Mouse (Mus musculus) forebrain, embryonic 13.5 days (tissue): ENCODE measurements around the gene Eif3g. TPM values are rescaled to one million over a fixed set of nuclear protein-coding genes. Genes with fewer than 3 reads are reported as not detected.

Source experiments
- ATAC-seq: fragments of 200-750 bp; cut with Nextera tagmentation; 2 replicates; pipeline ENCODE4 v1.8.0; 2017
- H3K27ac ChIP-seq: fragments of 300-500 bp; sonication (generic); 2 replicates; pipeline ENCODE4 v1.5.1; 2015; ENCODE audit warnings: inconsistent platforms, mild to moderate bottlenecking, moderate library complexity
- H3K27me3 ChIP-seq: fragments of 300-500 bp; sonication (generic); 2 replicates; pipeline ENCODE4 v1.6.1; 2015; ENCODE audit warnings: mild to moderate bottlenecking, inconsistent platforms
- H3K36me3 ChIP-seq: fragments of 300-500 bp; sonication (generic); 2 replicates; pipeline ENCODE4 v1.6.1; 2015; ENCODE audit warnings: mild to moderate bottlenecking, inconsistent platforms; ENCODE audit not compliant: poor library complexity, severe bottlenecking
- H3K4me1 ChIP-seq: fragments of 300-500 bp; sonication (generic); 2 replicates; pipeline ENCODE4 v1.6.1; 2015; ENCODE audit warnings: inconsistent platforms
- H3K4me2 ChIP-seq: fragments of 300-500 bp; sonication (generic); 2 replicates; pipeline ENCODE4 v1.6.1; 2015; ENCODE audit warnings: inconsistent platforms, mild to moderate bottlenecking, moderate library complexity
- H3K4me3 ChIP-seq: fragments of 300-500 bp; sonication (generic); 2 replicates; pipeline ENCODE4 v1.5.1; 2015; ENCODE audit warnings: mild to moderate bottlenecking, inconsistent platforms
- H3K9ac ChIP-seq: fragments of 300-500 bp; sonication (generic); 2 replicates; pipeline ENCODE4 v1.6.1; 2015; ENCODE audit warnings: mild to moderate bottlenecking, inconsistent platforms
- H3K9me3 ChIP-seq: fragments of 300-500 bp; sonication (generic); replicated peaks from 2 replicates; pipeline ENCODE4 v1.6.1; 2016; ENCODE audit warnings: inconsistent platforms
- WGBS: fragments of 180-500 bp; shearing (Covaris S2); methylation state at CpG from one replicate; pipeline ENCODE4 v1.1.7; 2015; 5-methylcytosine and 5-hydroxymethylcytosine counted together
- polyA plus RNA-seq: library from polyadenylated mRNA; unstranded; fragments of >200 nt; fragmentation: Nextera tagmentation; extraction: Ambion mirVana; gene quantifications from 2 replicates; pipeline ENCODE4 v1.2.1, GENCODE M21; 2015

Eif3g gene
- polyA plus RNA-seq, 1 experiment from 2014 or later, result 332 TPM

- WGBS, result 97% methylated on average over 9 of the region's 9 CpGs
- H3K4me2 ChIP-seq, result no peak overlapping the region
- no peak for ATAC-seq
Observed at GRCm38 (mm10) chr9:20895382-20895781, 3.0 kb downstream of the Eif3g start.

DNA sequence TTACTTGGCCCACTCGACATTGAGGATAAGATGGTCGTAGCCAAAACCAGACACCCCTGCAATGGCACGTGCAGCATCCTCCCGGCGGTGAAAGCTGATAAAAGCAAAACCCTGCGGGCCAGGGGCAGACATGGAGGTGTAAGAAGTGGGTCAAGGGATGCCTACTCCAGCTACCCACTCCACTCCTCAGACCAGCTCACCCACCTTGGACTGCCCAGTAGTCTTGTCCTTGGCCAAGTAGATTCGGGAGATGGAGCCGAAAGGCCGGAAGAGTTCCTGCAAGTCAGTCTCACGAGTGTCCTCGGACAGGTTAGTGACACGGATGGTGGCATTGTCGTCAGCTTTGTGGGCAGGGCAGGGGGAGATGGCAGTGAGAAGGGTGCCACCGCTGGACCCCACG, 3.8 kb downstream of the Eif3g start:
- H3K4me2 ChIP-seq, result no peak overlapping the region
- H3K36me3 ChIP-seq, result peaks cover 75% of the 10 kb centered on the region
- H3K4me1 ChIP-seq, result peaks cover 16% of the 10 kb centered on the region
- H3K9ac ChIP-seq, result no peak overlapping the region
- 92% methylated on average over 15 of the region's 15 CpGs for WGBS
- no peaks in the 10 kb centered on the region for H3K27me3 ChIP-seq
- no peaks in the 10 kb centered on the region for H3K9me3 ChIP-seq
- no peak overlapping the region for H3K27ac ChIP-seq
- H3K4me3 ChIP-seq, result no peak overlapping the region
- no peak for ATAC-seq

More at GRCm38 (mm10) chr9:20895382-20895781, 3.0 kb downstream of the Eif3g start:
- peaks cover 68% of the 10 kb centered on the region for H3K36me3 ChIP-seq
- no peaks in the 10 kb centered on the region for H3K27me3 ChIP-seq
- no peak overlapping the region for H3K27ac ChIP-seq
- H3K4me1 ChIP-seq, result peaks cover 15% of the 10 kb centered on the region
- H3K9me3 ChIP-seq, result no peaks in the 10 kb centered on the region
- H3K4me3 ChIP-seq, result no peak overlapping the region
- H3K9ac ChIP-seq, result no peak overlapping the region

- Histone ChIP-seq H3K27me3 (no peaks in the 10 kb centered on the region), H3K4me1 (peaks cover 25% of the 10 kb centered on the region), H3K9me3 (no peaks in the 10 kb centered on the region), H3K4me2 (no peak overlapping the region), H3K9ac (no peak overlapping the region), H3K36me3 (peaks cover 79% of the 10 kb centered on the region), H3K27ac (no peak overlapping the region), H3K4me3 (no peak overlapping the region)
- ATAC-seq, result no peak
- 88% methylated on average over 13 of the region's 13 CpGs for WGBS
Observed at GRCm38 (mm10) chr9:20893590-20894343, 4.7 kb downstream of the Eif3g start.

DNA sequence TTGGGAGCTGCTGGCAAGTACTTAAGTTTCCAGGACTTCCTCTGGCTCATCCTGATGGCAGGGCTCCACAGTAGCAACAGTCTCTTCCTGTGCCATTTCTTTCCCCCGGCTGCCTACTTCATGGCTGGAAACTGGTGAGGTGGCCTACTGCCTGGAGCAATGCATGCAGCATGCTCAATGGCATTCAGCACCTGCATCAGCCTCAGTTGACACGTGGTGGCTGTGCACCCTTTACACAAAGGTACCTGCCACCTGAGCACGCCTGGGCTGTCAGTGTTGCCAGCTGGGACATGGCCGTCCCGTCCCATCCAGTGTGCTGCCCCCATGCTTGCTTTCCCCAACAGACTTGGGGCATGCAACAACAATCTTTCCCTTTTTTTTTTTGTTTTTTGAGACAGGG, 5.4 kb downstream of the Eif3g start:
- Histone ChIP-seq H3K4me3 (no peak overlapping the region), H3K4me1 (peaks cover 28% of the 10 kb centered on the region), H3K9me3 (no peaks in the 10 kb centered on the region), H3K9ac (no peak overlapping the region), H3K27ac (no peak overlapping the region), H3K4me2 (no peak overlapping the region), H3K36me3 (peaks cover 79% of the 10 kb centered on the region), H3K27me3 (no peaks in the 10 kb centered on the region)
- no peak for ATAC-seq
- WGBS, result 67% methylated on average over 5 of the region's 5 CpGs

- Histone ChIP-seq H3K27ac (no peak overlapping the region), H3K36me3 (peaks cover 79% of the 10 kb centered on the region), H3K4me3 (no peak overlapping the region), H3K9me3 (no peaks in the 10 kb centered on the region), H3K4me1 (peaks cover 21% of the 10 kb centered on the region), H3K27me3 (no peaks in the 10 kb centered on the region), H3K9ac (no peak overlapping the region), H3K4me2 (no peak overlapping the region)
- ATAC-seq, result no peak
- 75% methylated on average over 5 of the region's 5 CpGs for WGBS
Observed at GRCm38 (mm10) chr9:20892104-20892653, 6.2 kb downstream of the Eif3g start.

GRCm38 (mm10) chr9:20891339-20892103, 6.9 kb downstream of the Eif3g start:
- H3K27me3 ChIP-seq, result no peaks in the 10 kb centered on the region
- no peaks in the 10 kb centered on the region for H3K9me3 ChIP-seq
- no peak overlapping the region for H3K9ac ChIP-seq
- WGBS, result 84% methylated on average over 26 of the region's 26 CpGs
- no peak overlapping the region for H3K4me3 ChIP-seq
- peaks cover 17% of the 10 kb centered on the region for H3K4me1 ChIP-seq
- no peak overlapping the region for H3K27ac ChIP-seq
- H3K36me3 ChIP-seq, result peaks cover 73% of the 10 kb centered on the region
- H3K4me2 ChIP-seq, result no peak overlapping the region
- ATAC-seq, result no peak

DNA sequence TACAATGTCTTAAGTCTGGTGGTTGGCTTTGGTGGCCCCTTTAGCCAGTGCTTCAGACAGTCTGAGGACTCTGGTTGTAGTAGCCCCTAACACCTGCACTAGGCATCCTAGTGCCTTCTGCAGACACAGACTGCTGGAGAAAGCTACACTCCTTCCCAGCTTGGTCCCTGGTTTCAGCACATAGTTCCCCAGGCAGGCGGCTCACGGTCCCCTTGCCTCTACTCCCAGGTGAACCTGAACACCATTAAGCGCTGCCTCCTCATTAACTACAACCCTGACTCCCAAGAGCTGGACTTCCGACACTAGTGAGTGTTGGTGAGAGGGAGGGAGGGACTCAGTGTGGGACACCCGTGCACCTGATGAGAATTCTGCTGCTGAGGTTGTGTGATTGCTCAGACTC, 8.0 kb downstream of the Eif3g start:
- peaks cover 17% of the 10 kb centered on the region for H3K4me1 ChIP-seq
- H3K27ac ChIP-seq, result no peak overlapping the region
- ATAC-seq, result no peak
- H3K27me3 ChIP-seq, result no peaks in the 10 kb centered on the region
- no peak overlapping the region for H3K9ac ChIP-seq
- H3K9me3 ChIP-seq, result no peaks in the 10 kb centered on the region
- H3K36me3 ChIP-seq, result peaks cover 62% of the 10 kb centered on the region
- no peak overlapping the region for H3K4me3 ChIP-seq
- no peak overlapping the region for H3K4me2 ChIP-seq
- WGBS, result 92% methylated on average over 5 of the region's 5 CpGs

GRCm38 (mm10) chr9:20889185-20890141, 9.0 kb downstream of the Eif3g start:
- Histone ChIP-seq H3K27ac (no peak overlapping the region), H3K36me3 (peaks cover 52% of the 10 kb centered on the region), H3K9me3 (no peaks in the 10 kb centered on the region), H3K4me3 (peak overlapping the region; percentile 95), H3K9ac (no peak overlapping the region; the same call in 1 of the 2 replicates), H3K4me2 (peak overlapping the region; percentile 94), H3K4me1 (peaks cover 17% of the 10 kb centered on the region), H3K27me3 (no peaks in the 10 kb centered on the region)
- WGBS, result 85% methylated on average over 29 of the region's 29 CpGs
- no peak for ATAC-seq

DNA sequence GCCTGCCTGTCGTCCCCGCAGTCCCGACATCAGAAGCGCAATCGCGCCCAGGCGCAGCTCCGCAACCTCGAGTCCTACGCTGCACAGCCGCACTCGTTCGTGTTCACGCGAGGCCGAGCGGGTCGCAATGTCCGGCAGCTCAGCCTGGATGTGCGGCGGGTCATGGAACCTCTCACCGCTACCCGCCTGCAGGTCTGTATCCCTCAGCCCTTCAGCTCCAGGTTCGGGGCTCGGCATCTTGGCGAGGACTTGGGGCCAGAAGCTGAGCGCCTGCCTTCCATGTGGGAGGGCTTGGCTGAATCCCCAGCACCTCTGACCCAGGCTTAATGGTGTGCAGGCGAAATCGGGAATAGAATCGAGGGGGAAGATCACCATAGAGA, 10.0 kb downstream of the Eif3g start:
- under 1% methylated on average over 30 of the region's 30 CpGs for WGBS
- Histone ChIP-seq H3K27me3 (no peaks in the 10 kb centered on the region), H3K4me2 (peak overlapping the region; percentile 94), H3K4me3 (peak overlapping the region; percentile 95), H3K36me3 (peaks cover 41% of the 10 kb centered on the region), H3K9ac (peak overlapping the region; percentile 85), H3K27ac (peak overlapping the region; percentile 82), H3K4me1 (peaks cover 17% of the 10 kb centered on the region), H3K9me3 (no peaks in the 10 kb centered on the region)
- ATAC-seq, result no peak; the same call in 1 of the 2 replicates

- H3K27ac ChIP-seq, result peak within 1 kb of the TSS; percentile 82
- H3K9ac ChIP-seq, result peak within 1 kb of the TSS; percentile 85
- no peaks in the 10 kb centered on the region for H3K9me3 ChIP-seq
- WGBS, result under 1% methylated on average over 43 of the region's 43 CpGs
- peak; percentile 98 for ATAC-seq
- H3K36me3 ChIP-seq, result peaks cover 36% of the 10 kb centered on the region
- peak within 1 kb of the TSS; percentile 95 for H3K4me3 ChIP-seq
- H3K27me3 ChIP-seq, result no peaks in the 10 kb centered on the region
- peak within 1 kb of the TSS; percentile 94 for H3K4me2 ChIP-seq
- H3K4me1 ChIP-seq, result peaks cover 17% of the 10 kb centered on the region
Observed at GRCm38 (mm10) chr9:20887704-20888385, 10.6 kb downstream of the Eif3g start, which contains the start of gene Ppan. Ppan (plus strand) TSS chr9:20888175.

DNA sequence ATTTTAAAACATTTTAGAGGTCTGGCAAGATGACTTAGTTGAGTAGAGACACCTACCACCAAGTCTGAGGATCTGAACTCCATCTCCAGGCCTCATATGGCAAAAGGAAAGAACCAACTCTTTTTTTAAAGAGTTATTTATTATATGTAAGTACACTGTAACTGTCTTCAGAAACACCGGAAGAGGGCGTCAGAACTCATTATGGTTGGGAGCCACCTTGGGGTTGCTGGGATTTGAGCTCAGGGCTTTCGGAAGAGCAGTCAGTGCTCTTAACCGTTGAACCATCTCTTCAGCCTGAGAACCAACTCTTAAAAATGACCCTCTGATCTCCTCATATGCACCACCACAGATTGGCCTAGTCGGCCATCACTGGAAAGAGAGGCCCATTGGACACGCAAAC, 11.2 kb downstream of the Eif3g start:
- no peak overlapping the region for H3K9ac ChIP-seq
- peaks cover 30% of the 10 kb centered on the region for H3K36me3 ChIP-seq
- no peaks in the 10 kb centered on the region for H3K27me3 ChIP-seq
- no peaks in the 10 kb centered on the region for H3K9me3 ChIP-seq
- ATAC-seq, result no peak
- WGBS, result 87% methylated on average over 6 of the region's 6 CpGs
- H3K4me2 ChIP-seq, result peak overlapping the region; percentile 94
- H3K27ac ChIP-seq, result peak overlapping the region; percentile 57
- H3K4me1 ChIP-seq, result peaks cover 17% of the 10 kb centered on the region
- H3K4me3 ChIP-seq, result no peak overlapping the region; the same call in 1 of the 2 replicates
